ENCODE assay signal across 21 mouse cellular contexts in genomic region chr17:46843022-46843421, GRCm38 (mm10). TPM values are rescaled to one million over a fixed set of nuclear protein-coding genes. Genes with fewer than 3 reads are reported as not detected.
A peak's percentile ranks its signal among the peaks of the same experiment; 100 is the strongest.
DNase-seq lines count a peak whose midpoint lies in the region; ATAC-seq and TF ChIP-seq lines count a peak whose summit lies in the region.
"Had no signal": no experiment of that assay in that cellular context is flagged by ENCODE, and none has a peak within 500 bp of the region (broad histone marks: within the 10 kb centered on the region; RNA-seq: fewer than 3 reads in every experiment).

No protein-coding gene starts in this region.

- no peaks in the 10 kb centered on the region for H3K27me3 ChIP-seq in Patski
- H3K27me3 ChIP-seq: embryonic facial prominence, embryonic 12.5 days; heart, embryonic 15.5 days; lung, embryonic 15.5 days; midbrain, embryonic 12.5 days had no signal

- CTCF ChIA-PET in Patski (lab: Charles Lee), result interaction anchor here (1.3 to 2.7 kb wide), 2 partner anchors 10 to 11 kb away, joined by 5 to 12 read pairs; no protein-coding TSS in a partner anchor

- WGBS in lung, adult 2 months, result 24% methylated on average over 2 of the region's 2 CpGs

- DNase-seq in heart, postnatal 10 days, result peak; percentile 35 to 41
- DNase-seq in heart, adult 8-10 months (ENCODE audit: low spot score), result no peak
- DNase-seq in lung, postnatal 10 days, result peak; percentile 24
- no peak for DNase-seq in lung, adult 2 months
- peak; percentile 66 for DNase-seq in Patski (ENCODE audit: low read depth, low spot score)
- DNase-seq in skeletal muscle tissue, adult 2 months (ENCODE audit: low read depth, low spot score), result peak; percentile 38
- DNase-seq in T-cell, adult 2 months (ENCODE audit: low spot score), result no peak
- DNase-seq in adrenal gland, adult 18-20 months (ENCODE audit: low spot score in 2 of 2), result no peak
- DNase-seq: adrenal gland, postnatal 14 days; cerebellum, adult 2 months; cerebellum, postnatal 25 days; gastrocnemius, postnatal 36 days; spleen, adult 18-20 months; thymus, postnatal 14 days had no signal

- in situ Hi-C loops in Patski (cut with MboI; ENCODE audit: low pct_unique_long_range_greater_than_20kb), result no loop called here

- no peak overlapping the region for H3K4me3 ChIP-seq in lung, adult 2 months (replicated peaks; ENCODE audit: extremely low read depth, low read depth, low read length)
- H3K4me3 ChIP-seq: embryonic facial prominence, embryonic 12.5 days; heart, embryonic 15.5 days; left cerebral cortex, adult 2 months; lung, embryonic 15.5 days; midbrain, embryonic 12.5 days had no signal

- peaks cover 9% of the 10 kb centered on the region for H3K4me1 ChIP-seq in lung, adult 2 months (ENCODE audit: control insufficient read depth, insufficient read depth, low read length)
- H3K4me1 ChIP-seq: embryonic facial prominence, embryonic 12.5 days; lung, embryonic 15.5 days had no signal

- POLR2A ChIA-PET in Patski (lab: Charles Lee), result interaction anchor here (1.0 to 1.5 kb wide), 4 partner anchors 11 to 14 kb away, joined by 3 to 4 read pairs (median 4); no protein-coding TSS in a partner anchor

- no peak for TF ChIP-seq CTCF in lung, adult 2 months (IDR thresholded peaks at IDR 0.05; ENCODE audit: insufficient read depth, low read length)
- no peak for TF ChIP-seq CTCF in Patski (IDR thresholded peaks at IDR 0.05)

- no peak for TF ChIP-seq POLR2A in lung, adult 2 months (IDR thresholded peaks at IDR 0.05; ENCODE audit: borderline replicate concordance, extremely low read depth, low read depth, low read length)

- intact Hi-C loops in heart, postnatal 10 days (cut with DNase I), result no loop called here

- ATAC-seq in Patski, result peak; percentile 87
- ATAC-seq: CD4-positive, CD25-positive, alpha-beta regulatory T cell, adult 4 months; hindbrain, postnatal 0 days had no signal

RNA-seq across cellular contexts. Expression of gene Bicral, which starts 15.3 kb away (rescaled TPM):
- 10 to 100 TPM; 12.7 to 15.4 TPM for total RNA-seq in heart, postnatal 10 days (2021)
- total RNA-seq in heart, adult 8-10 months (2022), result 10 to 100 TPM; 12.8 to 15.3 (median 14.4) TPM
- 11.8 and 16.3 TPM in 2 replicates for polyA plus RNA-seq in lung, adult 2 months (2012; rRNA removed)
- polyA plus RNA-seq in Patski (2021), result 16.4 TPM
- 10 to 100 TPM; 16.7 to 18.2 TPM for total RNA-seq in adrenal gland, adult 18-20 months (2021)

RNA-seq across cellular contexts. Expression of gene Tbcc, which starts 47.5 kb away (rescaled TPM):
- 10 to 100 TPM; 21.1 to 24.0 TPM for total RNA-seq in heart, postnatal 10 days (2021)
- 10 to 100 TPM; 15.4 to 18.6 (median 17.3) TPM for total RNA-seq in heart, adult 8-10 months (2022)
- polyA plus RNA-seq in lung, adult 2 months (2012; rRNA removed), result 17.9 and 20.8 TPM in 2 replicates
- 36.4 TPM for polyA plus RNA-seq in Patski (2021)
- total RNA-seq in adrenal gland, adult 18-20 months (2021), result 10 to 100 TPM; 19.6 to 23.9 TPM

Comparison
In these comparisons a context has a peak if more than half of its experiments do, and no peak if none do; other contexts are left out.
1. DNase-seq: peak in heart, postnatal 10 days (2 of 2), lung, postnatal 10 days (single experiment), Patski (single experiment) and skeletal muscle tissue, adult 2 months (single experiment); none in heart, adult 8-10 months (single experiment), lung, adult 2 months (single experiment), T-cell, adult 2 months (single experiment) and adrenal gland, adult 18-20 months (0 of 2).